Mouse (Mus musculus) cortical plate, adult 2 months (tissue): ENCODE measurements around the gene Dcst1.

Source experiments
- CTCF ChIP-seq: fragments of 200-500 bp; IDR thresholded peaks from 2 replicates; pipeline ENCODE4 v1.5.1; 2011; ENCODE audit warnings: mild to moderate bottlenecking, control low read depth, low read length; ENCODE audit not compliant: insufficient read depth; ENCODE audit errors: extremely low read depth
- POLR2A ChIP-seq: fragments of 200-500 bp; IDR thresholded peaks from 2 replicates; pipeline ENCODE4 v1.6.1; 2011; ENCODE audit warnings: mild to moderate bottlenecking, low read length, control low read depth; ENCODE audit not compliant: insufficient read depth; ENCODE audit errors: extremely low read depth

- no peak for TF ChIP-seq CTCF
- no peak for TF ChIP-seq POLR2A
Measured at GRCm38 (mm10) chr3:89394006-89394893, 29.2 kb upstream of the Dcst1 start, which contains the start of gene Zbtb7b.
